Mouse (Mus musculus) right cerebral cortex, postnatal 10 days (tissue): ENCODE data around the gene Otud5.
"Not testable (repeated sequence)": the region's sequence is repeated elsewhere in the genome, so short reads cannot be mapped to it uniquely, and the experiment has no call there.

Source experiments
- DNase-seq, 2 experiments: peaks; one replicate each; pipeline ENCODE4 v3.0.0; 2021; ENCODE audit warnings: low spot score in 2 of 2

Otud5 gene

GRCm38 (mm10) chrX:7841163-7842162 lies at the start of gene Otud5:
TSS of gene Otud5 (plus strand) at chrX:7841364.
- peak; percentile 96 to 97 for DNase-seq

- DNase-seq: no peak
These were observed 47.8 kb upstream of the Otud5 start for GRCm38 (mm10) chrX:7793361-7793760.

DNA sequence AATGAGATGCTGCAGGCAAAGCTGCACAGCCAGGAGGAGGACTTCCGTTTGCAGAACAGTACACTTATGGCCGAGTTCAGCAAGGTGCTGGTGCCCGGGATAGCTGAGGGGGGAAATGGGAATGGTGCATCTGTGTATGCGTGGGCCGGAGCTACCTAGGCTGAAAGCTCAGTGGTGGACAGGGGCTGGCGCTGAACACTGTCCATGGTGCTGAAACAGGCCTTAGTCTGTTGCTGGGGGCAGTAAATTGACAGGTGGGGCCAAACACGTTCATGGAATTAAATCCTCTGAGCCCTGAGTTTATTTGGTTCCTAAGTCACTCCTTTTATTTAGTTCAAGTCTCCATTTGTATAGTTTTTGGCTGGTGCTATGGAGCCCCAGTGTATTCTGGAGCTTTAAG lies 46.1 kb upstream of the Otud5 start:
- DNase-seq: no peak

- no peak for DNase-seq
These were observed 43.8 kb upstream of the Otud5 start for GRCm38 (mm10) chrX:7797327-7797726.

- not testable (repeated sequence) for DNase-seq
These were observed 39.0 kb upstream of the Otud5 start for GRCm38 (mm10) chrX:7802157-7802556.

DNA sequence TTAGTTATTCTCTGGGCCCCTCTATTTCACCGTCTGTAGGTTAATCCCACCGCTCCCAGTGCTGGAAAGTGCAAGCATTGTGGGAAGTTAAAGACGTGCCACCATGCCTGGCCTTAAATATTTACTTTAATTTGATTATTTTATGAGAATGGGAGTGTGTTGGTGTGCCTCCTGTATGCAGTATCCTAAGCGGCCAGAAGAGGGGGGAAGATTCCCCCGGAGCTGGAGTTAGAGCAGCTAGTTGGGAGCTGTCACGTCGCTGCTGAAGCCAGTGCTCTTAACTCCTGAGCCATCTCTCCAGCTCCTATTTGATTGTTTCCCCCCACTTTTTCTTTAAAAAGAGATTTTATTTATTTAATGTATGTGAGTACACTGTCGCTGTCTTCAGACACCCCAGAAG lies 26.1 kb upstream of the Otud5 start:
- peak in 1 of 2 experiments; percentile 45 for DNase-seq

GRCm38 (mm10) chrX:7821865-7822779 lies 19.0 kb upstream of the Otud5 start, which contains the start of gene Kcnd1:
TSS of gene Kcnd1 (plus strand) at chrX:7822289.
- peak; percentile 79 to 84 for DNase-seq

- no peak for DNase-seq
These were observed 4.0 kb upstream of the Otud5 start for GRCm38 (mm10) chrX:7837146-7837545.

- DNase-seq: no peak
These were observed 362 bp upstream of the Otud5 start for GRCm38 (mm10) chrX:7840842-7841162.

DNA sequence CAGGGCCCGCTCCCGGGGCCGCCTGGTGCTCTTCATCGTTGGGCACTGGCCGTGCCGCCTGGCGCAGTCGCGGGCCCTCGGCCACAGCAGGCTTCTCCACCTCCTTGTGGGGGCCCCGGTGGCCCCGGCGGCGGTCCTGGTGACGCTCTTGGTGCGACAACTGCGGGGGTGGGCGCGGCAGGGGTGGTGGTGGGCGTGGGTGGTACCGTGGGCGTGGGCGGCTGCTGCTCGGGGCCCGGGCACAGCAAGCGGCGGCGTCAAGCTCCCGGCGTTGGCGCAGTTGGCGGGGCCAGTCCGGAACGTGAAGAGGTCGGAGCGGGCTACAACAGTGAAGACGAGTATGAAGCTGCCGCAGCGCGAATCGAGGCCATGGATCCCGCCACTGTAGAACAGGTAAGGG lies 1.2 kb downstream of the Otud5 start:
- peak; percentile 30 to 40 for DNase-seq

GRCm38 (mm10) chrX:7847845-7848244 lies 6.7 kb downstream of the Otud5 start:
- peak; percentile 43 to 49 for DNase-seq

GRCm38 (mm10) chrX:7854578-7854977 lies 13.4 kb downstream of the Otud5 start:
- DNase-seq: peak; percentile 33 to 45

- no peak for DNase-seq
These were observed 18.1 kb downstream of the Otud5 start for GRCm38 (mm10) chrX:7859191-7859753.

DNA sequence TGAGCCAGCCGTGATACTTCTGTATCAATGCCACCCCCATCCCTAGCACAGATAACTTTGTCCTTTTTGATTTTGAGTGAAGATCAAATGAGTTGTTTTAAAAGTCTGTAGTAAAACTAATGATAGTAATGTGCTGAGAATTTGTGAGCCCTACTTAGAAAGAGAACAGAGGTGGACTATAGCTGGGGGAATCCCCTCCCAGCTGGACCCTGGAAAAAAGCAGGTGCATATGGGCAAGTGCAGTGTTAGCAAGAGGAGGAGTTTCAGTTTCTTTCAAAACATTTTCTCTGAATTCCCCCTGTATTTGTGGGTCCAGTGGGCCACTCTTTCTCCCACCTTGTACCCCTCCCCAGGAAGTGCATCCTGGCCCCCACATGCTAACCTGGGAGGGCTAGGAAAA lies 22.0 kb downstream of the Otud5 start:
- DNase-seq: no peak

DNA sequence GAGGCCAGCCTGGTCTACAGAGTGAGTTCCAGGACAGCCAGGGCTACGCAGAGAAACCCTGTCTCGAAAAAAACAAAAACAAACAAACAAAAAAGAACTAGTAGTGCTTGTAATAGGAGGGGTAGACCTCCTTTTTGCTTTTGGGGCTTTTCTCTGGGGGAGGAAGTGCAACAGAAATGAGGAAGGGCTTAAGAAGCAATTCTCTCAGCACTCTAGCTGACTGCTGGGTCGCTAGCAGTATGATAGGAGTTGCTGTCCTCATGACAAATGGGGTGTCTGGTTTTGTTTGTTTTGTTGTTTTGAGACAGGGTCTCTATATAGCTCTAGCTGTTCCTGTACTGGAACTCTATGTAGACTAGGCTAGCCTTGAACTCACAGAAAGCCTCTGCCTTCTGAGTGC lies 23.4 kb downstream of the Otud5 start:
- DNase-seq: no peak

- no peak for DNase-seq
These were observed 24.2 kb downstream of the Otud5 start for GRCm38 (mm10) chrX:7865343-7865742.

DNA sequence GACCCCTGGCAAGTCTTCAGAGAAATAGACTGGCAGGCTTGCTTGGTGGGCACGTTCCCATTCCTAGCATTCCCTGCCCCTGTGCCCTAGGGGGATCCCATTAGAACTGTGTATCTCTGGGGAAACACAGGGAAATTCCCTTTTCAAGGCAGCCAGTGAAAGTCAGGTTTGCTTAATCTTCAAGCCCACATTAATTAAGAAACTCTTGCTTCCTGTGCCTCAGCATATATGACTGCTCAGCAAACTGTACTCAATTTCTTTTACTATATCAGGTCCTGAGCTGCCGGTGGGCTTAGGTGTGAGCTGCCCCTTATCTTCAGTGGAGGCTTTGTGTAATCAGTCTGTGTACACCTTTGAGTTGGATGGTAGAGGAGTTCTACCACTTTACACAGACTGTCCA lies 24.6 kb downstream of the Otud5 start:
- no peak for DNase-seq

GRCm38 (mm10) chrX:7867141-7867540 lies 26.0 kb downstream of the Otud5 start:
- no peak for DNase-seq

- DNase-seq: no peak
These were observed 27.3 kb downstream of the Otud5 start for GRCm38 (mm10) chrX:7868506-7868905.

- DNase-seq: no peak
These were observed 28.7 kb downstream of the Otud5 start for GRCm38 (mm10) chrX:7869826-7870225.

DNA sequence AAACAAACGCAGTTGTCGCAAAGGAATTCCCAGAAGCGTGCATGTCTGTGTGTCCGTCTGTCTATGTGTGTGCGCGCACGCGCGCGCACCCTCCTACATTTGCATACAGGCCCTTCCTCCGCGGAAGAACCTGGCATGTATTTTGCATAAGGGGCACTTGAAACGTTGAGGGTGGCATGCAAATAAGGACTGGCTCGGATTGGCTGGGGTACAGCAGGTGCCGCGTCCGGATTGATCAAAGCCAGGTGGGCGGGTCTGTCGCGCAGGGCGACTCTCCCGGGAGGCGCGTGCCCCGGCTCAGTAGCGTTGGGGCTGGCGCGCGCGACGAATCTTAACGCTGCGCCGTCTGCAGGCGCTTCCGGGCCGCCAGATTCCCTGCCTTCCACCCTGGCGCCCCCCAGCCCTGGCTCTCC lies 36.8 kb downstream of the Otud5 start, which contains the start of gene Pim2:
TSS of gene Pim2 (plus strand) at position 256 of the 413 bp plus-strand sequence.
- DNase-seq: peak; percentile 91 to 93

DNA sequence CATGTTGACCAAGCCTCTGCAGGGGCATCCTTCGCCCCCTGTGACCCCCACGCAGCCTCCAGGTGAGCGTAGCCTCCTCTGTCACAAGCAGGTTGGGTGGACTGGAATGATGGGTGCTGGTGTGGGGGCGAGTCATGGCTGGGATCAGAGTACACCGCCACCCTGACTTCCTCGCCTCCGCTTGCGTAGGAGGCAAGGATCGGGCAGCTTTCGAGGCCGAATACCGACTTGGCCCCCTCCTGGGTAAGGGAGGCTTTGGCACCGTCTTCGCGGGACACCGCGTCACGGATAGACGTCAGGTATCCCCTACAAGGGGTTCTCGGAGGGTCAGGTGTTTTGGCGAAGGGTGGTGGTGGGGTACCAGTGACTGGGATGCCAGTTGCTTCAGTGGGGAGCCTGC lies 37.3 kb downstream of the Otud5 start:
- peak; percentile 45 to 52 for DNase-seq
